Mouse (Mus musculus) left cerebral cortex, adult 11 months (tissue): ENCODE data around the gene Arfgef2.
A peak's percentile ranks its signal among the peaks of the same experiment; 100 is the strongest.

ENCODE experiments used
- DNase-seq: peaks from one replicate; pipeline ENCODE4 v3.0.0; 2022; ENCODE audit warnings: low spot score

The Arfgef2 gene

GRCm38 (mm10) chr2:166859214-166859613 lies 53.8 kb downstream of the Arfgef2 start:
- no peak for DNase-seq

GRCm38 (mm10) chr2:166862505-166862904 lies 57.1 kb downstream of the Arfgef2 start:
- no peak for DNase-seq

- no peak for DNase-seq
These were observed 60.1 kb downstream of the Arfgef2 start for GRCm38 (mm10) chr2:166865476-166865875.

- DNase-seq, result no peak
These were observed 65.0 kb downstream of the Arfgef2 start for GRCm38 (mm10) chr2:166870271-166870865.

GRCm38 (mm10) chr2:166870899-166871298 lies 65.5 kb downstream of the Arfgef2 start:
- DNase-seq, result no peak

GRCm38 (mm10) chr2:166874675-166875280 lies 69.4 kb downstream of the Arfgef2 start:
- DNase-seq, result no peak

- no peak for DNase-seq
These were observed 70.2 kb downstream of the Arfgef2 start for GRCm38 (mm10) chr2:166875561-166875960.

GRCm38 (mm10) chr2:166876331-166876730 lies 70.9 kb downstream of the Arfgef2 start:
- DNase-seq, result no peak

- no peak for DNase-seq
These were observed 79.7 kb downstream of the Arfgef2 start for GRCm38 (mm10) chr2:166885066-166885465.

GRCm38 (mm10) chr2:166885619-166886018 lies 80.2 kb downstream of the Arfgef2 start:
- DNase-seq, result no peak

GRCm38 (mm10) chr2:166886231-166886630 lies 80.8 kb downstream of the Arfgef2 start:
- DNase-seq, result no peak

- DNase-seq, result no peak
These were observed 82.4 kb downstream of the Arfgef2 start for GRCm38 (mm10) chr2:166887816-166888215.

- DNase-seq, result no peak
These were observed 86.0 kb downstream of the Arfgef2 start for GRCm38 (mm10) chr2:166891366-166891880.

GRCm38 (mm10) chr2:166892158-166892680 lies 86.8 kb downstream of the Arfgef2 start:
- no peak for DNase-seq

- DNase-seq, result no peak
These were observed 87.6 kb downstream of the Arfgef2 start for GRCm38 (mm10) chr2:166893036-166893435.

GRCm38 (mm10) chr2:166896368-166896767 lies 91.0 kb downstream of the Arfgef2 start:
- no peak for DNase-seq

GRCm38 (mm10) chr2:166896974-166897373 lies 91.6 kb downstream of the Arfgef2 start:
- no peak for DNase-seq

- no peak for DNase-seq
These were observed 93.8 kb downstream of the Arfgef2 start for GRCm38 (mm10) chr2:166899161-166899560.

GRCm38 (mm10) chr2:166899746-166900145 lies 94.4 kb downstream of the Arfgef2 start:
- DNase-seq, result no peak

GRCm38 (mm10) chr2:166900792-166901505 lies 95.6 kb downstream of the Arfgef2 start:
- DNase-seq, result no peak

GRCm38 (mm10) chr2:166903719-166904282 lies 98.4 kb downstream of the Arfgef2 start:
- DNase-seq, result no peak

- peak; percentile 96 for DNase-seq
These were observed 100.5 kb downstream of the Arfgef2 start, which contains the start of gene Cse1l for GRCm38 (mm10) chr2:166905711-166906522. Cse1l (plus strand) TSS chr2:166906040.
